Mouse (Mus musculus) adrenal gland, postnatal 25 days (tissue): ENCODE data around the gene Vamp1. TPM values are rescaled to one million over a fixed set of nuclear protein-coding genes. Genes with fewer than 3 reads are reported as not detected.

Experiments used
- DNase-seq: peaks from one replicate; pipeline ENCODE4 v3.0.0; 2021; ENCODE audit warnings: mixed read lengths
- microRNA-seq, 2 experiments: library from miRNA; unstranded; fragments of <30 nt; microRNA quantifications; one replicate each; pipeline ENCODE4 v1.2.0; 2021
- total RNA-seq: library from RNA; stranded (reverse); gene quantifications from 2 replicates; pipeline ENCODE4 v1.2.3, GENCODE M21; 2021

Gene Vamp1
- total RNA-seq, 1 experiment from 2014 or later, result 102 TPM

- no peak for DNase-seq
Measured at GRCm38 (mm10) chr6:125288730-125289129, 73.4 kb downstream of the Vamp1 start.

- DNase-seq, result no peak
Measured at GRCm38 (mm10) chr6:125291329-125291728, 76.0 kb downstream of the Vamp1 start.

- no peak for DNase-seq
Measured at GRCm38 (mm10) chr6:125292256-125292655, 76.9 kb downstream of the Vamp1 start.

- no peak for DNase-seq
Measured at GRCm38 (mm10) chr6:125294049-125294448, 78.7 kb downstream of the Vamp1 start.

Small RNA genes within 50 kb of the gene (microRNA-seq; reads per million reads assigned to microRNA genes)
- gene Mir3098 (0 to 0.36 reads per million in 2 experiments), gene Mir8113 (0 reads per million in 2 experiments)

Other genes starting within 250 kb of the Vamp1 start
- 1.2 and 2.1 TPM in 2 replicates for gene Pianp, start 218.9 kb upstream of the Vamp1 start, total RNA-seq
- gene Zfp384, start 206.4 kb upstream of the Vamp1 start, total RNA-seq, result 59.6 and 61.3 TPM in 2 replicates
- gene Ing4, start 175.8 kb upstream of the Vamp1 start, total RNA-seq, result 82.3 and 102 TPM in 2 replicates
- 10.4 and 11.7 TPM in 2 replicates for gene Acrbp, start 165.9 kb upstream of the Vamp1 start, total RNA-seq
- gene Lpar5, start 147.6 kb upstream of the Vamp1 start, total RNA-seq, result 0.36 TPM in 1 of 2 replicates, not detected in the other
- gene Chd4, start 119.6 kb upstream of the Vamp1 start, total RNA-seq, result 175 and 203 TPM in 2 replicates
- gene Nop2, start 83.6 kb upstream of the Vamp1 start, total RNA-seq, result 36.2 and 44.0 TPM in 2 replicates
- gene Iffo1, start 70.3 kb upstream of the Vamp1 start, total RNA-seq, result 27.8 and 43.8 TPM in 2 replicates
- 1,475 and 1,510 TPM in 2 replicates for gene Gapdh, start 49.1 kb upstream of the Vamp1 start, total RNA-seq
- gene Ncapd2, start 23.9 kb upstream of the Vamp1 start, total RNA-seq, result 35.6 and 48.3 TPM in 2 replicates
- 158 and 198 TPM in 2 replicates for gene Mrpl51, start 23.8 kb upstream of the Vamp1 start, total RNA-seq
- 7.6 and 9.8 TPM in 2 replicates for gene Tapbpl, start 16.3 kb downstream of the Vamp1 start, total RNA-seq
- 0.79 TPM in 1 of 2 replicates, not detected in the other for gene Cd27, start 21.5 kb downstream of the Vamp1 start, total RNA-seq
- gene Tuba3a, start 70.5 kb downstream of the Vamp1 start, total RNA-seq, result not detected in 2 replicates
- gene Ltbr, start 98.3 kb downstream of the Vamp1 start, total RNA-seq, result 78.7 and 91.8 TPM in 2 replicates
- gene Scnn1a, start 105.1 kb downstream of the Vamp1 start, total RNA-seq, result 1.6 and 1.9 TPM in 2 replicates
- gene Tnfrsf1a, start 133.8 kb downstream of the Vamp1 start, total RNA-seq, result 247 and 250 TPM in 2 replicates
- gene Plekhg6, start 165.2 kb downstream of the Vamp1 start, total RNA-seq, result 0.30 and 0.38 TPM in 2 replicates